Mouse (Mus musculus) ES-Bruce4 (cell line): ENCODE data around the gene Zfp704. TPM values are rescaled to one million over a fixed set of nuclear protein-coding genes. Genes with fewer than 3 reads are reported as not detected.

ENCODE experiments used
- H3K27ac ChIP-seq: 2 replicates; pipeline ENCODE4 v1.5.1; 2012; ENCODE audit warnings: low read length, inconsistent platforms; ENCODE audit not compliant: insufficient read depth
- H3K27me3 ChIP-seq: 2 replicates; pipeline ENCODE4 v1.6.1; 2012; ENCODE audit warnings: mild to moderate bottlenecking, low read length, inconsistent platforms; ENCODE audit not compliant: control insufficient read depth, poor library complexity, insufficient read depth, severe bottlenecking
- H3K36me3 ChIP-seq: 2 replicates; pipeline ENCODE4 v1.6.1; 2012; ENCODE audit warnings: inconsistent platforms, mild to moderate bottlenecking, low read length, moderate library complexity; ENCODE audit not compliant: control insufficient read depth, poor library complexity, insufficient read depth, severe bottlenecking
- H3K4me1 ChIP-seq: one replicate; pipeline ENCODE4 v1.8.1; 2011; ENCODE audit warnings: low read length; ENCODE audit not compliant: control insufficient read depth, insufficient read depth
- H3K4me3 ChIP-seq: 2 replicates; pipeline ENCODE4 v1.5.1; 2011; ENCODE audit warnings: low read depth, mild to moderate bottlenecking, low read length
- H3K9ac ChIP-seq: 2 replicates; pipeline ENCODE4 v1.6.1; 2012; ENCODE audit warnings: low read depth, mild to moderate bottlenecking, inconsistent platforms; ENCODE audit not compliant: poor library complexity, severe bottlenecking
- H3K9me3 ChIP-seq: replicated peaks from 2 replicates; pipeline ENCODE4 v1.6.1; 2012; ENCODE audit warnings: mild to moderate bottlenecking, low read length, inconsistent platforms; ENCODE audit not compliant: control insufficient read depth, poor library complexity, insufficient read depth, severe bottlenecking
- CTCF ChIP-seq: IDR thresholded peaks from one replicate; pipeline ENCODE4 v1.8.1; 2011; ENCODE audit warnings: low read depth, low read length
- EP300 ChIP-seq: IDR thresholded peaks from 2 replicates; pipeline ENCODE4 v1.6.1; 2011; ENCODE audit warnings: low read depth, low read length; ENCODE audit not compliant: insufficient read depth
- POLR2A ChIP-seq: IDR thresholded peaks from one replicate; pipeline ENCODE4 v1.8.1; 2011; ENCODE audit warnings: low read length; ENCODE audit not compliant: insufficient read depth
- polyA plus RNA-seq: library from polyadenylated mRNA; stranded (reverse); fragments of >200 nt; gene quantifications from 2 replicates; pipeline ENCODE4 v1.2.4, GENCODE M21; 2011; ENCODE audit warnings: low read depth; ENCODE audit not compliant: missing spikeins, insufficient read depth, insufficient read length

Zfp704 gene
- polyA plus RNA-seq, 1 experiment, result 24.7 TPM

- no peak overlapping the region for H3K4me3 ChIP-seq
- H3K9me3 ChIP-seq, result no peaks in the 10 kb centered on the region
- no peaks in the 10 kb centered on the region for H3K27me3 ChIP-seq
- no peak overlapping the region for H3K27ac ChIP-seq
- no peak for TF ChIP-seq POLR2A
- no peak for TF ChIP-seq EP300
- TF ChIP-seq CTCF, result no peak
- H3K9ac ChIP-seq, result no peak overlapping the region
- peaks cover 5% of the 10 kb centered on the region for H3K36me3 ChIP-seq
- H3K4me1 ChIP-seq, result no peaks in the 10 kb centered on the region
Observed at GRCm38 (mm10) chr3:9450521-9450920, 159.4 kb downstream of the Zfp704 start.

- Histone ChIP-seq H3K9me3 (no peaks in the 10 kb centered on the region), H3K4me1 (no peaks in the 10 kb centered on the region), H3K27me3 (no peaks in the 10 kb centered on the region), H3K27ac (no peak overlapping the region), H3K4me3 (no peak overlapping the region), H3K36me3 (peaks cover 9% of the 10 kb centered on the region), H3K9ac (no peak overlapping the region)
- no peak for TF ChIP-seq CTCF
- TF ChIP-seq EP300, result no peak
- TF ChIP-seq POLR2A, result no peak
Observed at GRCm38 (mm10) chr3:9449261-9450007, 160.5 kb downstream of the Zfp704 start.

GRCm38 (mm10) chr3:9448541-9448940, 161.3 kb downstream of the Zfp704 start:
- H3K9me3 ChIP-seq, result no peaks in the 10 kb centered on the region
- no peak overlapping the region for H3K27ac ChIP-seq
- H3K4me1 ChIP-seq, result no peaks in the 10 kb centered on the region
- H3K36me3 ChIP-seq, result peaks cover 13% of the 10 kb centered on the region
- TF ChIP-seq POLR2A (no peak), EP300 (no peak), CTCF (no peak)
- H3K9ac ChIP-seq, result no peak overlapping the region
- no peaks in the 10 kb centered on the region for H3K27me3 ChIP-seq
- no peak overlapping the region for H3K4me3 ChIP-seq

GRCm38 (mm10) chr3:9444558-9444957, 165.3 kb downstream of the Zfp704 start:
- Histone ChIP-seq H3K9ac (no peak overlapping the region), H3K36me3 (peaks cover 13% of the 10 kb centered on the region), H3K4me1 (no peaks in the 10 kb centered on the region), H3K27ac (no peak overlapping the region), H3K27me3 (no peaks in the 10 kb centered on the region), H3K9me3 (no peaks in the 10 kb centered on the region), H3K4me3 (no peak overlapping the region)
- TF ChIP-seq CTCF, result no peak
- TF ChIP-seq POLR2A, result no peak
- TF ChIP-seq EP300, result no peak

GRCm38 (mm10) chr3:9443981-9444380, 165.9 kb downstream of the Zfp704 start:
- Histone ChIP-seq H3K4me3 (no peak overlapping the region), H3K9me3 (no peaks in the 10 kb centered on the region), H3K27ac (no peak overlapping the region), H3K36me3 (peaks cover 13% of the 10 kb centered on the region), H3K9ac (no peak overlapping the region), H3K4me1 (no peaks in the 10 kb centered on the region), H3K27me3 (no peaks in the 10 kb centered on the region)
- no peak for TF ChIP-seq CTCF
- no peak for TF ChIP-seq EP300
- no peak for TF ChIP-seq POLR2A

- Histone ChIP-seq H3K4me1 (no peaks in the 10 kb centered on the region), H3K27me3 (no peaks in the 10 kb centered on the region), H3K9me3 (no peaks in the 10 kb centered on the region), H3K36me3 (peaks cover 13% of the 10 kb centered on the region), H3K9ac (no peak overlapping the region), H3K4me3 (no peak overlapping the region), H3K27ac (no peak overlapping the region)
- TF ChIP-seq CTCF (no peak), POLR2A (no peak), EP300 (no peak)
Observed at GRCm38 (mm10) chr3:9443476-9443875, 166.4 kb downstream of the Zfp704 start.
